Mouse (Mus musculus): ENCODE data around the gene Bahcc1. TPM values are rescaled to one million over a fixed set of nuclear protein-coding genes. Genes with fewer than 3 reads are reported as not detected.

Bahcc1 gene
- polyA plus RNA-seq, 1 experiment from 2014 or later, result 8.8 TPM

DNA sequence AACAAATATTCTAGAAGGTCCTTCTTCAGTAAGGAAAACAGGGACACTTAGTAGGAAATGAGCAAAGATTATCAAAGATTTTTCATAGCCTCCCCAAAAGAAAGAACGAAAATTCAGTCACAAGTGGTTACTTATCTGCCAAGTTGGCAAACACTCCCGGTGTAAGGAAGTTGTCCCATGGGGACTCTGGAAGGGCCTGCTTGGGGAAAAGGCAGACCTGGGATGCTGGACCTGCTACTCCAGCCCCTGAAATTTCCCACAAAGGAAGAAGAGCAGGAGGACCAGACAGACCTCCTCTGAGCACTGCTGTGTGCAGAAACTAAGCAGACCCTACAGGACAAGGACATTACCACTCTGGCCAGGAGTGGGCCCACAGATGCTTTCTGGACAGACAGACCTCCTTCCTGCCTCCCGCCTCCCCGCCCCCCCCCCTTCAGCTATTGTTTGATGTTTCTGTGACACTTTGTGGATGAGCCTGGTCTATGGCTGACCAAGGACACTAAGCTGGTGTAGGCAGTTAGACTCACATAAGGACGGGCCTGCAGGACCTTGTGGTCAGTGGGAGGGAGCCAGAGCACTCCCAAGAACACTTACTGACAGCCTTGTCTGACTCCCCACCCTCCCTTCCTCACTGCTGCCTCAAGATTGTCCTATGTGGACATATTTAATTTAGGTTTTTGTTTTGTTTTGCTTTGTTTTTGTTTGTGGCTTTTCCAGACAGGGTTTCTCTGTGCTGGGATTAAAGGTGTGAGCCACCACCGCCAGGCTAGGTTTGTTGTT, 81.3 kb downstream of the Bahcc1 start:
- 65% methylated on average over 6 of the region's 6 CpGs for WGBS
- Histone ChIP-seq H3K4me1 (replicated peaks; ENCODE audit: control insufficient read depth, insufficient read depth, low read length) (peaks cover 33% of the 10 kb centered on the region), H3K36me3 (ENCODE audit: control insufficient read depth, insufficient read depth, low read length) (no peaks in the 10 kb centered on the region), H3K4me3 (ENCODE audit: low read depth, low read length) (no peak overlapping the region), H3K27me3 (replicated peaks; ENCODE audit: control insufficient read depth, insufficient read depth, low read length) (no peaks in the 10 kb centered on the region), H3K9ac (ENCODE audit: low read depth, low read length) (no peak overlapping the region), H3K27ac (ENCODE audit: low read depth, low read length) (no peak overlapping the region), H3K4me2 (no peak overlapping the region), H3K9me3 (ENCODE audit: control insufficient read depth, low read length) (no peaks in the 10 kb centered on the region)
- no peak for ATAC-seq (replicated peaks; ENCODE audit: low FRiP score)
- no peak for DNase-seq (ENCODE audit: low spot score)

DNA sequence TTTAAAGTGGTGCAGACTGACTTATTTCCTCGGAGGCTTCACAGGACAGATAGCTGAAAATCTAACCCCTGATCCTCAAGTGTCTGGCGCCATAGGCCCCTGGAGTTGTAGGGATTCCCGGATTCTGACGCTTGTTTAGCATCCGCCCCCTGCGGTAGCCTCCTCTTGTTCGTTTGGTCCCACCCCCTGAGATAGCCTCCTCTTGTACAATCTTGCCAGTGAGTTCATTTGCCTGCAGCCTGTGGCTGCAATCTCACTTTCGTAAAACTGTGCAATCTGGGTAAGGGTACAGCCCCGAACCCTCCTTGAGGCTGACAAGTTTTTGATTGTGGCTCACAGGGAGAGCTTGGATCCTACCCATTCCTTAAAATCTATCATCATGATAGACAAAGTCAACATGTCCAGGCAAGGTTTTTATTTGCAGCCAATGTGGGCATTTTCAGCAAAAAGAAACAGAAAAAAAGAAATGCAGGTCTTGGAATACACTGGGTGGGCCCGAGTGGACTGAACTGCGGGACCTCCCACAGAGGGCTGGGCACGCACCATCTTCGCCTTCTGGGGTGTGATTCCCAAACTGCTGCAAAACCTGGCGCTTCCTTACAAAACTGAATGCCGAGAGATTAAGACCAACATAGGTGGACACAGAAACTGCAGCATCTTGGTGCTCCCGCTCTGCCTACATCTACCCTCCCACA, 82.1 kb downstream of the Bahcc1 start:
- no peaks in the 10 kb centered on the region for H3K27me3 ChIP-seq (replicated peaks; ENCODE audit: control insufficient read depth, insufficient read depth, low read length)
- DNase-seq (ENCODE audit: low spot score) (no peak), ATAC-seq (replicated peaks; ENCODE audit: low FRiP score) (no peak)
- no peaks in the 10 kb centered on the region for H3K9me3 ChIP-seq (ENCODE audit: control insufficient read depth, low read length)
- WGBS, result 68% methylated on average over 16 of the region's 16 CpGs
- H3K27ac ChIP-seq (ENCODE audit: low read depth, low read length), result peak overlapping the region; percentile 99
- H3K36me3 ChIP-seq (ENCODE audit: control insufficient read depth, insufficient read depth, low read length), result no peaks in the 10 kb centered on the region
- H3K4me2 ChIP-seq, result peak overlapping the region; percentile 97
- no peak overlapping the region for H3K9ac ChIP-seq (ENCODE audit: low read depth, low read length)
- peaks cover 33% of the 10 kb centered on the region for H3K4me1 ChIP-seq (replicated peaks; ENCODE audit: control insufficient read depth, insufficient read depth, low read length)
- peak overlapping the region; percentile 62 for H3K4me3 ChIP-seq (ENCODE audit: low read depth, low read length)

DNA sequence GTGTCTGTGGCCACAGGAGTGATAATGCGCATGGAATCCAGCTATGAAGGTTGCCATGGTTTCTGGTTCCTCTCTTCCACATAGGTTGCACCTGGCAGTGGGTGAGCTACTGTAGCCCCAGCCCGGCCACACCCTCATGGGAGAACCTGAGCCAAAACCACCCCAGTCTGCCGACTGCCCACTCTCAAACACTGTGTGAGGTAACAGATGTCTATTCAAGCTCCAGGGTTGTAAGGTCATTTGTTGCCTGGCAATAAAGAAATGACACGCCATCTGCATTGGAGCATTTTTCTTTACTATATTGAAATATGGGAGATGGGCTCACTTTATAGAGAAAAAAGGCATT, 82.6 kb downstream of the Bahcc1 start:
- no peak for DNase-seq (ENCODE audit: low spot score)

GRCm38 (mm10) chr11:120315832-120316689, 83.3 kb downstream of the Bahcc1 start:
- no peaks in the 10 kb centered on the region for H3K9me3 ChIP-seq (ENCODE audit: control insufficient read depth, low read length)
- DNase-seq (ENCODE audit: low spot score) (peak; percentile 85), ATAC-seq (replicated peaks; ENCODE audit: low FRiP score) (peak; percentile 98)
- 7% methylated on average over 37 of the region's 37 CpGs for WGBS
- peak overlapping the region; percentile 62 for H3K4me3 ChIP-seq (ENCODE audit: low read depth, low read length)
- peaks cover 28% of the 10 kb centered on the region for H3K4me1 ChIP-seq (replicated peaks; ENCODE audit: control insufficient read depth, insufficient read depth, low read length)
- peak overlapping the region; percentile 99 for H3K27ac ChIP-seq (ENCODE audit: low read depth, low read length)
- H3K4me2 ChIP-seq, result peak overlapping the region; percentile 97
- H3K36me3 ChIP-seq (ENCODE audit: control insufficient read depth, insufficient read depth, low read length), result no peaks in the 10 kb centered on the region
- H3K9ac ChIP-seq (ENCODE audit: low read depth, low read length), result peak overlapping the region; percentile 85
- no peaks in the 10 kb centered on the region for H3K27me3 ChIP-seq (replicated peaks; ENCODE audit: control insufficient read depth, insufficient read depth, low read length)

More for the DNA sequence above, 82.6 kb downstream of the Bahcc1 start:
- no peaks in the 10 kb centered on the region for H3K36me3 ChIP-seq (ENCODE audit: control insufficient read depth, insufficient read depth, low read length)
- H3K9ac ChIP-seq (ENCODE audit: low read depth, low read length), result peak overlapping the region; percentile 72
- WGBS, result 40% methylated on average over 4 of the region's 4 CpGs
- peak overlapping the region; percentile 99 for H3K27ac ChIP-seq (ENCODE audit: low read depth, low read length)
- H3K27me3 ChIP-seq (replicated peaks; ENCODE audit: control insufficient read depth, insufficient read depth, low read length), result no peaks in the 10 kb centered on the region
- peak overlapping the region; percentile 97 for H3K4me2 ChIP-seq
- ATAC-seq (replicated peaks; ENCODE audit: low FRiP score), result no peak
- no peaks in the 10 kb centered on the region for H3K9me3 ChIP-seq (ENCODE audit: control insufficient read depth, low read length)
- peaks cover 32% of the 10 kb centered on the region for H3K4me1 ChIP-seq (replicated peaks; ENCODE audit: control insufficient read depth, insufficient read depth, low read length)
- peak overlapping the region; percentile 62 for H3K4me3 ChIP-seq (ENCODE audit: low read depth, low read length)

- 17% methylated on average over 13 of the region's 13 CpGs for WGBS
- peak overlapping the region; percentile 97 for H3K4me2 ChIP-seq
- no peaks in the 10 kb centered on the region for H3K36me3 ChIP-seq (ENCODE audit: control insufficient read depth, insufficient read depth, low read length)
- peak overlapping the region; percentile 85 for H3K9ac ChIP-seq (ENCODE audit: low read depth, low read length)
- ATAC-seq (replicated peaks; ENCODE audit: low FRiP score), result peak; percentile 46
- no peak for DNase-seq (ENCODE audit: low spot score)
- H3K4me1 ChIP-seq (replicated peaks; ENCODE audit: control insufficient read depth, insufficient read depth, low read length), result peaks cover 21% of the 10 kb centered on the region
- peak overlapping the region; percentile 62 for H3K4me3 ChIP-seq (ENCODE audit: low read depth, low read length)
- peak overlapping the region; percentile 99 for H3K27ac ChIP-seq (ENCODE audit: low read depth, low read length)
- H3K27me3 ChIP-seq (replicated peaks; ENCODE audit: control insufficient read depth, insufficient read depth, low read length), result no peaks in the 10 kb centered on the region
- H3K9me3 ChIP-seq (ENCODE audit: control insufficient read depth, low read length), result no peaks in the 10 kb centered on the region
Observed at GRCm38 (mm10) chr11:120316690-120317254, 84.0 kb downstream of the Bahcc1 start.

- Histone ChIP-seq H3K9me3 (ENCODE audit: control insufficient read depth, low read length) (no peaks in the 10 kb centered on the region), H3K27ac (ENCODE audit: low read depth, low read length) (peak overlapping the region; percentile 99; the same call in 1 of the 2 replicates), H3K4me2 (peak overlapping the region; percentile 97), H3K4me3 (ENCODE audit: low read depth, low read length) (no peak overlapping the region), H3K27me3 (replicated peaks; ENCODE audit: control insufficient read depth, insufficient read depth, low read length) (no peaks in the 10 kb centered on the region), H3K4me1 (replicated peaks; ENCODE audit: control insufficient read depth, insufficient read depth, low read length) (peaks cover 19% of the 10 kb centered on the region), H3K9ac (ENCODE audit: low read depth, low read length) (no peak overlapping the region), H3K36me3 (ENCODE audit: control insufficient read depth, insufficient read depth, low read length) (no peaks in the 10 kb centered on the region)
- DNase-seq (ENCODE audit: low spot score) (no peak), ATAC-seq (replicated peaks; ENCODE audit: low FRiP score) (no peak)
- 64% methylated on average over 7 of the region's 7 CpGs for WGBS
Observed at GRCm38 (mm10) chr11:120317456-120317855, 84.7 kb downstream of the Bahcc1 start.

DNA sequence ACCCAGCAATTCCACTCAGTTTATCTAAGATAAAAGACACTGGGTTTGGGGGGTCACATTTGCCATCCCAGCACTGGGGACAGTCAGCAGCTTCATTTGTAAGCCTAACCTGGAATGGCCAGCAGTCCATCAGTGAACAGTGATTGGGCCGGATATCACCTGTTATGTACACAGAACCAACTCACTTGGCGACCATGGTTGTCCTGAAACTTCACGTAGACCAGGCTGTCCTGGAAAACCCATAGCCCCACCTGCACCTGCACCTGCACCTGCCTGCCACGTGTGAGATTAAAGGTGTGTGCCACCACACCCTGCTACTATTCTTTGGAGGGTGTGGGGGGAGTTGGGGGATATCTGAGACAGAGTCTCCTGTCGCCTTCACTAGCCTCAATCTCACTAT, 86.6 kb downstream of the Bahcc1 start:
- Histone ChIP-seq H3K36me3 (ENCODE audit: control insufficient read depth, insufficient read depth, low read length) (no peaks in the 10 kb centered on the region), H3K4me2 (no peak overlapping the region), H3K9me3 (ENCODE audit: control insufficient read depth, low read length) (no peaks in the 10 kb centered on the region), H3K4me1 (replicated peaks; ENCODE audit: control insufficient read depth, insufficient read depth, low read length) (peaks cover 19% of the 10 kb centered on the region), H3K27ac (ENCODE audit: low read depth, low read length) (no peak overlapping the region), H3K4me3 (ENCODE audit: low read depth, low read length) (no peak overlapping the region), H3K27me3 (replicated peaks; ENCODE audit: control insufficient read depth, insufficient read depth, low read length) (no peaks in the 10 kb centered on the region), H3K9ac (ENCODE audit: low read depth, low read length) (no peak overlapping the region)
- WGBS, result 85% methylated on average over 5 of the region's 5 CpGs
- ATAC-seq (replicated peaks; ENCODE audit: low FRiP score) (no peak), DNase-seq (ENCODE audit: low spot score) (no peak)

DNA sequence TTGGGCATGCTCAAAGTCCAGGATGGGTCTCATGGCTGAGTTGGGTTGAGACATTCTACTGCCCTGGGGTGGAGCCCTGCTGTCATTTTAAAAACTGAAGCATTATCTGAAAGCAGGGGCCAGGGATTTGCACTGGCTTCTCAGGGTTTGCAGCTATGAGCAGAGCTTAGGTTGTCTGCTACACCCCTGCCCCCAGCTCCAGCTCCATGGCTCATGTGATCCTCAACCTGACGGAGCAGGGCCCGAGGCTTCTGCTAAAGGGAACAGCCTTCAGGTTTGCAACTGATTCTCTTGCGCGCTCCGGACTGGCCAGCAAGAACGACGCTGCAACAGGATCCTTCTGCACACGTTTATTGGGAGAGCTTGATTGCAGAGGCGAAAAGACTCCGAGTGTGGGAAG, 87.4 kb downstream of the Bahcc1 start:
- Histone ChIP-seq H3K4me2 (no peak overlapping the region), H3K27ac (ENCODE audit: low read depth, low read length) (no peak overlapping the region), H3K9ac (ENCODE audit: low read depth, low read length) (no peak overlapping the region), H3K4me1 (replicated peaks; ENCODE audit: control insufficient read depth, insufficient read depth, low read length) (peaks cover 14% of the 10 kb centered on the region), H3K9me3 (ENCODE audit: control insufficient read depth, low read length) (no peaks in the 10 kb centered on the region), H3K36me3 (ENCODE audit: control insufficient read depth, insufficient read depth, low read length) (no peaks in the 10 kb centered on the region), H3K4me3 (ENCODE audit: low read depth, low read length) (no peak overlapping the region), H3K27me3 (replicated peaks; ENCODE audit: control insufficient read depth, insufficient read depth, low read length) (no peaks in the 10 kb centered on the region)
- ATAC-seq (replicated peaks; ENCODE audit: low FRiP score), result no peak
- DNase-seq (ENCODE audit: low spot score), result no peak
- WGBS, result 93% methylated on average over 10 of the region's 10 CpGs

Data from liver, embryonic 11.5 days (tissue).